Mouse (Mus musculus) gastrocnemius, postnatal 14 days (tissue): ENCODE measurements at regions not wholly inside any gene's neighbourhood (a gene's known extent, or its start where the extent isn't known, plus 50 kb on each side); places are given as distances from the start of the nearest gene placed in this dataset.

ENCODE experiments used
- DNase-seq: peaks from one replicate; pipeline ENCODE4 v3.0.0; 2021; ENCODE audit warnings: mixed read lengths
- intact Hi-C: fragments of 180-260 bp; cut with DNase I; formaldehyde crosslinking; loops from one replicate; pipeline ENCODE4 v1.15.1; 2025; ENCODE audit warnings: low total_unique reads

DNA sequence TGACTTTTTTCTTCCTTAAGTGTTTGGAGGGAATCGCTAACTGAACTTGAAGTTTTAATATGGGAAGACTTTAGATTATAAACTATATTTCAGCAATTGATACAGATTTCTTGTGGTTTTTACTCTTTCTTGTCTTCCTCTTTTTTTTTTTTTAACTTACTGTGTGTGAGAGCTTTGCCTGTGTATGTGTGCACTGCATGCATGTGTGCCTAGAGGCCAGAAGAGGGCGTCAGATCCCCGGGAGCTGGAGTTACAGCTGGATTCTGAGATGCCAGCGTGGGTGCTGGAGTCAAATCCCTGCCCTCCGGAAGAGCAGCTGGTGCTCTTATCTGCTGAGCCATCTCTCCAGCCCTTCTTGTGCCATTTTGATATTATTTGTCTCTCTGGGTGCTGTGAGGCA, 129.6 kb downstream of the Trim33 start:
- DNase-seq, result no peak
- intact Hi-C loops, result no loop called here

DNA sequence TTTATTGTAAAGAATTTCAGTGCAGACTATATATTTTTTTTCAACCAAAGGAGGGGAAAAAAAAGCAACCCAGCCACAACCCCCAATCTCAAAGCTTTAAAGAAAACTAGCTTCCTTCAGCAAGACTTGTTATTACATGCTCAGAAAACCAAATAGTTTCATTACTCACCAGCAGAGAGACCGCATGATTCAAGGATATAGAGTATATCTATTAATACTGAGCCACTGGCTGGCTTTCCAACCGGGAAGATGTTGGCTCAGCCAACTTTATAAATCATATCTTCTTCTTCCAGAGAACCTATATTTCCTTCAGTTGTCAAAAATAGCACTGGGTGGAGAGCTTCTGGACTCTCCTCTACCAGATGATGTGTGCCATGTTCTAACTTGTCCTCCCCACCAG, 133.2 kb downstream of the Trim33 start:
- intact Hi-C loops, result no loop called here

DNA sequence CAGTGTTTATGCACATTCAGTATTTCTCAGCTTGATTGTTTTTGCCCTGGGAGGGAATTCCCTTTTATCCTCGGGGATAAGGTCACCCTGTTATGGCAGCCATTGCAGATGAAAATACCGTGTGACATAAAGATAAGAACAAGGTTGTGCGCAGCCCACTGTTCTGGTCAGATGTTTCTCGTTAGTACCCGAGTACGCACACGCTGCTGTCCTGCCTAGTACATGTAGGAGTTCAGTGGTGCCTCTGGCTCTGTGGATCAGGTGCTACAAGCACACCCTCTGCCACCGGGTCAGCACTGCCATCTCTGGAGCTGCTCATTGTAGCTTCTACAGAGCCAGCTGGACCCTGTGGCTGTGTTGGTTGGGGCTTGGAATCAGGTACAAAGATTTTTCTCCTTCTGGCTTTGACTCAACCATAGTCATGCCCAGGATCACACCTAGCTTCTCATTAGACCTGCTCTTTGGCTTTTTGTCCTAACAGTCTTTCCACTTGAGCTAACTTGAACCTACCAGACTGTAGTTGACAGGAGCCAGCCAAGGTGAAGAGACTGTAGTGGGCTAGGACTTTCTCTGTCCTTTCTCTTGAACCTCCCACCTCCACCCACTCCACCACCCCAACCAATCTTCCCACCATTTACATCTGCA, 136.1 kb downstream of the Trim33 start:
- no peak for DNase-seq
- intact Hi-C loops, result no loop called here

More for the DNA sequence above, 133.2 kb downstream of the Trim33 start:
- DNase-seq, result no peak

DNA sequence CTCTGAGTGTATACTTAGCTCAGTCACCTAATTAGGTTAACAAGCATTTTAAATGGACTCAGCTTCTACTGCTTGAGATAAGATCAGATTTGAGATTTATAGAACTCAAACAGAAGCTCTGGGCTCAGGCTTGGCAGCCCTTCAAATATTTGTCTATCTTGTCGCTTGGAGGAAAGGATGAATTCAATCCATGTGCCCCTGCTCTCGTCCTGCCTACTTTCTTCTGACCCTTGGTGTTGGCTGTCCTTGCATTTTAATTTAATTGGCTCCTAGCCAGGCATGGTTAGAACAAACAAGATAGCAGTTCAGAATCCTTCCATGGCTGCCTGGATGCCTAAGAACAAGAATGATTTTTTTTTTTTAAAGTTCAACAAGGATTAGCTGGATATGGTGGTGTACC, 137.2 kb downstream of the Trim33 start:
- intact Hi-C loops, result no loop called here
- DNase-seq, result no peak

DNA sequence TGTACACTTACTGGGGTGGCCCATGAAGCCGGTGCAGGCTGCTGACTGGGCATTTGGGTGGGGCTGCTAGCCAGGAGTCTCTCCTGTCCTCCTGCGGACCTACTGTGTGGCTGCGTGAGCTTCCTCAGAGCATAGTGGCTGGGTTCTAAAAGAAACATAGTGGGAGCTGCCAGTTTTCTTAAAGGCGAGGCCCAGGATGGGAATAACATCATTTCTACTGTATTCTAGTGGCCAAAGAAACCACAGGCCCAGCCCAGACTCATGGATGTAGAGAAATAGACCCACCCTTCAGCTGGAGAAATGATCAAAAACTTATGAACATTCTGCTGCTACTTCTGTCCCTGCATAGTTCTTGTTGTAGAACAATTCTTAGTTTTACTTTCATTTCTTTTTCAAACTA, 138.7 kb downstream of the Trim33 start:
- intact Hi-C loops, result no loop called here
- DNase-seq, result no peak

DNA sequence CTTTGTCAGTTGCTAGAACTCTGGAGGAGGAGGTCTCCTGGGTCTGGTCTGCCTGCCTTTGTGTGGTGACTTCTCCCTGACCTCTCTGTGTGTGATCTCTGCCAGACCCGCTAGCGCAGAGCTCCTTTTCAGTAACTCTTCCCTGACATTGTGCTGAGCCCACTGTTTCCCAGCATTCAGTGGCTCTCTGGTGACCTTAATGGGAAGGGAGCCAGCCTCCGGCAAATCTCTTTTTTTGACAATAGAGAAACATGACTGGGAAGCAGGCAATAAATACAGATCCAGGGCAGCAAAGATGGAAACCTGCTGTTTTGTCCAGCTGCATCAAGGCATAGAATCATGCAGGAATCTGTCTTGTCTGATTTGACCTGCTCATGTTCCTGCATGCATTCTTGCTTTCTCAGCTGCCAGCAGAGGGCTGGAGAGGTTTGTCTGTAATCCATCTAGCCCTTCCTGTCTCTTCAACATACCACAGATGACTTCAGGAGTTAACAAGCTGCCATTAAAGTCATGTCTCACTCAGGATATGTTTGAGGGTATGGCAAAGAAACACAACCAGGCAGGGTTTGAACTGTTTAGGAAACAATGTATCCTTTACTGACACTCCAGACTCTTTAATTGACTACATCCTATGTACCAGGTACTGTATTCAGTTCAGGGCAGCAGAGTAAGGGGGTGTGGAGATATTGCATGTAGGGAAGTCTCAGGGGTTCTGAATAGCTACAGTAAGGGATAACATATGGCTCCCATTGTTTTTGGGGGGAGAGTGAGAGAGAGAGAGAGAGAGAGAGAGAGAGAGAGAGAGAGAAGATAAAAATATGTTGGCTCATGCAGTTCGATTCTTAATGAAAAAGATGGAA, 140.9 kb downstream of the Trim33 start:
- DNase-seq, result peak; percentile 46
- intact Hi-C loops, result no loop called here

DNA sequence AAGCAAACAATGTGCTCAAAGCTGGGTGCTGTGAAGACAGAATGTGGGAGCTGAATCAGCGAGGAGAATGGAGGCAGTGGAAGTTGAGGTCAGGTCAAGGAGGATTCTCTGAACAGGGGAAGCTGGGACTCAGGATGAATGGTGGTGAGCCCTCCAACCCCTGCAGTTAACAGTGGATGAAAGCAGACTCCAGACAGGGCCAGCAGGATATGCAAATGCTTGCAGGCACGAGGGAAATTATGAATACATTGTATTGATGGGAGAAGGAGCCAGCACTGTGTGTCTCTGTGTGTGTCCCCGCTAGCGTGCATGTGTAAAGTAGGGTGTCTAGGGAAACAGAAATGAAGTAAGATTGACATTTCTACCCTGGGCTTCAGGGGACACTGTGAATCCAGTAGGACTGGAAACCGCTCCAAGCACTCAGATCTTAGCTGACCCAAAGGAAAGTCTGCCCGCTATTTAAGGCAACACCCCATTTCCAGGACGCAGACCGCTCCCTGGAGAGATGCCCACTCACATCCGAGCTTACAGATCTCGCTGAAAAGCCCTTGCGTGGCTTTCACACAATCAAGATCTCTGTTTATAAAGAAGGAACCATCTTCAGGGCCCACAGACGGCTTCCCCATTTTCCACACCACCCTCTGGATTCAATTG, 141.7 kb downstream of the Trim33 start:
- intact Hi-C loops, result no loop called here
- DNase-seq, result no peak

DNA sequence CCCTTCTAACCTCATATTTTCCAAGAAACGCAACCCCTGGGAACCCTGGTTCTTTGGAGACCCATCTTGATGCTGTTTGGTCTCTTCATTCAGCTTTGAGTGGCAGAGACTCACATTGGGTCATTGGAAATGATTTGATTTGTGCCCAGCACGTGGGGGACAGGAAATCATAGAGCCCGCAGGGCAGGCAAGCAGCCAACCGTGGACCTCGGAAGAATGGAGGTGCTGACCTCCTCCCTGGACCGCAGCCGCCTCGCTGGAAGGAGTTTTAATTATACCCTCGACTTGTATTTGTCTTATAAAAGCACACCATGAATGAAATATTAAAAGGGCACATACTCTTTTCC, 142.2 kb downstream of the Trim33 start:
- intact Hi-C loops, result no loop called here
- no peak for DNase-seq

DNA sequence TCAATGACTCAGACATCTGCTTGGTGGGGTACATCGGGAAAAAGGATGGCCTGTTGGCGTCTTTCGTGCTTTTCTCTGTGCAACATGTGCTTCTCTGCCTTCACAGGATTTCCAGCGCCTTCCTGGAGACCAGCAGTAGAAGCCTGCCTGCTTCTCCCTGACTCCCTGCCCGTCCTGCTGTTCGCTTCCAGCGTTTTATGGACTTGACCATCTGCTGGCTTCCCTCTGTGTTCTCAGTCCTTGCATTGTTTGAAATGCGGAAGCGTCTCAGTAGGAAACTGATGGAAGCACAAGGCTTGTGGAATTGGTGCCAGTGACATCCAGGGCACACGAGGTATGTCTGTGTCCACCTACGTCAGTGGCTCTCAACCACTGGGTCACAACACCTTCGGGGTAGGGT, 143.7 kb downstream of the Trim33 start:
- no peak for DNase-seq
- intact Hi-C loops, result no loop called here

DNA sequence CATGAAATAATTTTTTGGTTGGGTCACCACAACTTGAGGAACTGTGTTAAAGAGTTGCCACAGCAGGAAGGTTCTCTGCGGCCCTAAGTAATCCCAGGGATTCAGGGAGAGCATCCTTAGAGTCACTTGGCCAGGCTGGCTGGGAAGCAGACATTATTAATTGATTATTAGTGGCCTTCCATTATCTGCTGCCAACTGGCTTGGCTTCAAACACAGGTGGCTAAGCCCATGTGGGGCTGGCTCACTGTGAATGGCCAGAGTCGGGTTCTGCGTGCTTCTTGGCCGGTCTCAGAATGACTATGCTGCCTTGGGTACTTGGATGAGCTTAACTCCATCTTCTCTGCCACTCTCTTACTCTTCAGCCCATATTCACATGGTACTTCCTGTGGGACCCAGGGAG, 144.2 kb downstream of the Trim33 start:
- no peak for DNase-seq
- intact Hi-C loops, result no loop called here

DNA sequence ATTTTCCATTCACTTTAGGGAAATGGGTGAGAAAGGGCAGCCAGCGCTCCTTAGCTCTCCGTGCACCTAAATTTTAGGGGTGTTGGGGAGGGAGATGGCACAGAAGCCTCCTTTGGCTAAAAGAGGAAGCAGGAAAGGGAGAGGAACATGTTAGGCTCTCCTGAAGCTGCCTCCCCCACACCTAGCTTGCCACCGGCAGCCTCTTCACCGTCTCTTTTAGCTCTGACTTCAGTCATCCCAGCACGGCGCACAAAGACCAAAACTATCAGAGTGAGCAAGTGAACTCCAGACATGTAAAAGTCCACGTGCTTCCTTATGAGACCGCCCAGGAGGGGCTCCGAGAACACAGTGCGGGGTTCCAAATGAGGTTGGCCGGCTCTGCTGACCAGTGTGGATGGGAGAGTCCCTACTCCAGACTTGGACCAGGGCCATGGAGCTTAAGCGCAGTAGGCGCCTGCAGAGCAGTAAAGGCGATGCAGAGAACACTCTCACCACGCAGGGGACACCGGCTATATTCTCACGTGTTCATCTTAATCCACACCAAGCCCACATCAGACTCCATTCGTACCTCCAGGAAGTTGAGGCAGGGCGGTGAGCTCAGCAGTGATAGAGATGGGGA, 146.8 kb downstream of the Trim33 start:
- DNase-seq, result peak; percentile 32
- intact Hi-C loops, result no loop called here

DNA sequence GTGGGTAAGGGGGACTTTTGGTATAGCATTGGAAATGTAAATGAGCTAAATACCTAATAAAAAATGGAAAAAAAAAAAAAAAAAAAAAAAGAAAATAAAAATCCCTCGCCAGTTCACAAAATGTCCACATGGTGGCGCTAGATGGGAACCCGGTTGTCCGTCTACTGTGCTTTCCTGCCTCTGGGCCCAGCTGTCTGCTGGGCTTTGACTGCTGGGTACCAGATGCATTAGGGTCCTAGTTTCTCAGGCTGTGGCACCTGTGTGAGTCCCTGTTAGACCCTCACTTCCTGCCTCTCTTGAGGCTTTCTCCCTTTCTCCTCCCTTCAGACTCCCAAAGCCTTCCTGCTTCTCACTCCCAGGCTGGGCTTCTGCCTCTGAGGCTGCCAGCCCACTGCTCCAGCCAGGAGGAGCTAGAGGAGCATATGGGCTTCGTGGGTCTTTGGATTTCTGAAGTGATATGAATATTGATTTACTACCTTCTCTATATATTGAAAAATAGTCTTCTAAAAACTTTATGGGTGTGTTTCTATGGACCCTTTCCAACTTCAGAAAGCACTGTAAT, 145.7 kb upstream of the Syt6 start:
- no peak for DNase-seq
- intact Hi-C loops, result no loop called here

DNA sequence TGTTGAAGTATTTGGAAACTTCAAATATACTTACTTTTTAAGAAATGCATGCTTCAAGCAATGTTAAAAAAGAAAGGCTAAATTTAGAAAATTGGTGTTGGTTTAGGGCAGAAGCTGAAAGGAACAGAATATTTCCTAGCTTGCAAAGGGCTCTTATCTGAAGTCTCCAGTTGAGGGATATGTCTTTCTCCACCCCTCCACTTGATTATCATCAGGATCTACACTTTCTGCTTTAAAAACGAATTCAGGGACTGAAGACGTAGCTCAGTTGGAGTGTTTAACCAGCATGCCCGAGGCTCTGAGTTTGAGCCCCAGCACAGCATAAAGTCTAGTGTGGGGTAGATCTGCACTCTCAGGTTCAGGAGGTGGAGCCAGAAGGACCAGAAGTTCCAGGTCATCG, 144.9 kb upstream of the Syt6 start:
- intact Hi-C loops, result no loop called here
- no peak for DNase-seq

DNA sequence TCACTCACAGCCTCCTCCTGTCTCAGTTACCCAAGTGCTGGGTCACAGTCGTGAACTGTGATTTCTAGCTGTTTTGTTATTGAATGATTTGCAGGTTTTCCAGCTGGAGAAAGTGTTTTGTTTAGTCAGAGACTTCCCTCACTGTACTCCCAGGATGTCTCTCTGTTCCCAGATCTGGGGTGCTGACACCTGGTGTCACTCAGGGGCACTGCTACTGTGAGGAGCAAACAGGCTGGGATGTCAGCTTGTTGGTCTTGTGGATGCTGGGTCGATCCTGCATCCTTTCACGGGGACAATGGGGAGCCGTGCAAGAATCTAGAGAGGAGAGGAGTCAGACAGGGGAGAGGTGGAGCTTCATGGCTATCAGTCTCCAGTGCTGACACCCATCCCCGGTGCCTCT, 142.8 kb upstream of the Syt6 start:
- intact Hi-C loops, result no loop called here
- no peak for DNase-seq

DNA sequence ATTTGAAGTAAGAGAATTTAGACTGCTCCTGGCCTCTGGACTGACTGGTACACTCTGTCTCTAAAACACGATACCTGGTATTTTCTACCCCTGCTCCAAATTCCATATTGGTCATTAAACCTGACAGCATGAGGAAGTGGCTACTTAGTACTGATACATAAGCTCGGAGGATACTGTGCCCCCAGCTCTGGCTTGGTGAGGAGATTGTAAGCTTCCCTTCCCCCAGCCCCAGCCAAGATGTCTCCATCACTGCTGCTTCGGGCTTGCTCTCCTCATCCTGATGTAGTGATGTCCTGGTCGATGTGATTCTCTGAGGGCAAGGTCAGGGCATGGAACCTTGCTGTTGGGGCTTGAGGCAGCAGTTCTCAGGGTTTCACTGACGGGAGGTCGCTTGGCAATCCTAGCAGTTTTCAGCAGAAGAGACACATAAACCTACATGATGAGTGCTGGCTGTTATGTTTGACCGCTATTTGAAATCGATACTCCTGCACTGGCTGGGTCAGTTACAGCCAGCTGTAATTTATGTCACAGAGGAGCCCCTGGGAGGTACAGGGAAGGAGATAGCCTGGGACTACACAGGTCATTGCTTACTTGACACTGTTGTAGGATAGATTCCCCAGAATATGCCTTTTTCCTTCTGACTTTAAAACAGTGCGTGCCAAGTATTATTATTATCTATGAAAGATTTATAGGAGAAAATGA, 138.0 kb upstream of the Syt6 start:
- no peak for DNase-seq
- intact Hi-C loops, result loop anchor here (5.0 kb wide), 1 partner anchor 45 kb away; no protein-coding TSS in a partner anchor

DNA sequence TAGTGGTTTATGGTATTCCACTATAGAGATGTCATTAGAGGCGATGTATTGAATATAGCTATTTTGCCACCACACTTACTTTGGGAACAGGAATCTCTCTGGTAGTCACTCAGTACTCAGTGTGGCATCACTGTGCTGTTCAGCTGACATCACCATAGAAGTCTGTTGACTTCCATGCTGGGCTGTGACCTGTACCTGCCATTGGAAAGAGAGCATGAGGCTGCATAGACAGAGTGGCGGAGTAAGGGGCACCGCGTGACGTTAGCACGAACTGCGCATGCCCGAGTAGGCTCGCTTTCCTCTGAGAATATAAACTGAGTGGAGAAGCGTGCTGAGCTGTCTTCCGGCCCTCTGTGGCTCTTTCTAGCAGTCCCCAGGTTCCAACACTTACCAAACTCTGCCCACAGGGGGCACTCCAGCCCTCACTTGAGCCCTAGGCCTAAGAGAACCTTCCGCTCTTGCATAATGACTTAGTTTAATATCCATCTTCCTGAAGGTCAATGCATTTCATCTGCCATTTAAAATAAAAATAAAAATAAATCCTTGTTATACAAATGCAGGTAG, 136.2 kb upstream of the Syt6 start:
- intact Hi-C loops, result loop anchor here (5.0 kb wide), 1 partner anchor 47 kb away; no protein-coding TSS in a partner anchor
- peak; percentile 23 for DNase-seq

DNA sequence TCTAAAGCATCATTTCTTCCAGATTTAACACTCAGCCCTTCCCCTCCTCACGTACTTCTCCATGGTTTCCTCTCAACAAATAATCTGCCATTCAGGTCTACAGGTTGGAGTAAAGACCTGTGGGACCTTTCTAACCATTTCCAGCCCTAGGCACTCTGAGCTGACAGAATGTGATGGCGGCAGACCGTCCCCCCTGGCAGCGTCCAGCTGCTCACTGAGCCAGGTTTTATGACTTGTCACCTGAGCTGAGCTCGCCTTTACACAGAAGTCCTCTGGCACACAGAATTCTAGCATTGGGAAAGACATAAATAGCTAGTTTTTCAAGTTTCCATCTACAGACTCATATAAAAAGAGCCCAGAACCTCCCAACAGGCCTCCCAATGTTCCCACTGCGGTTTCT, 131.8 kb upstream of the Syt6 start:
- intact Hi-C loops, result no loop called here
- no peak for DNase-seq

DNA sequence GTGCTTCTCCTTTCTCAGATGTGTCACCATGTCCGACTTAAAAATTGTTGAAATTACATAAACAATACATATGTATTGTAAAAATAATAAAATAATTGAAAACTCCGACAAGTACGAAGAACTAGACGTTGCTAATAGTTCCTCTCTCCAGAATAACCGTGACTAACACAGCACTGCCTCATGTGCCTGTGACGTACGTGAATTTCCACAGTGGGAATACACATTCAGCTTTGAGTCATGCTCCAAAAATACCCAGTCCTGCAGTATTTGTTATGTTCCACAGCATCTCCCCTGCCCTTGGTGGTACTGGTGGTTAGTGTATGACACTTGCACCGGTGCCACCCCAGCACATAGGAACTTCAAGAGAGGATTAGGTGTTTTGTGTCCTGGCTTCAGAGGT, 129.2 kb upstream of the Syt6 start:
- no peak for DNase-seq
- intact Hi-C loops, result no loop called here

DNA sequence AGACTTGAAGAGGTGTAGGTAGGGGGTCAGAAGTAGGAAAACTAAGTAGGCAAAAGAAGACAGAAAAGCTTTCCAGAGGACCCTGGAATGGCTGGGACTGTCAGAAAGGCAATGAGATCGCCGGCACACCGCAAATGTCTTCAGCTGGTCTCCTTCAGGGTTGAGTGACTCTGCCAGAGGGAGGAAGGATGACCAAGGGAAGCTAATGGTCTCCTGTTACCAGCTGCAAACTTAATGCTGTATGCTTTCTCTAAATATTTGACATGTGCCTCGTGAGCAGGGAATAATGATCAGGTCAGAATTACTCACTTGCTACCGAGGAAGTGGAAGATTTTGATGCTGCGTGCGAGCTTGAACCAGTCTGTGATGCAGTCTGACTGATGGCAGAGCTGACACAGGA, 125.2 kb upstream of the Syt6 start:
- intact Hi-C loops, result no loop called here
- DNase-seq, result no peak
